Mouse (Mus musculus): ENCODE measurements around the gene Mast4.

Mast4 gene

GRCm38 (mm10) chr13:102989616-102990015 lies 344.7 kb downstream of the Mast4 start:
- no peak for DNase-seq (ENCODE audit: low read depth, low spot score)

GRCm38 (mm10) chr13:102988976-102989375 lies 345.3 kb downstream of the Mast4 start:
- no peak for DNase-seq (ENCODE audit: low read depth, low spot score)

- no peak for DNase-seq (ENCODE audit: low read depth, low spot score)
Observed at GRCm38 (mm10) chr13:102988251-102988895, 345.9 kb downstream of the Mast4 start.

GRCm38 (mm10) chr13:102984550-102984949 lies 349.7 kb downstream of the Mast4 start:
- no peak for DNase-seq (ENCODE audit: low read depth, low spot score)

GRCm38 (mm10) chr13:102973853-102974252 lies 360.4 kb downstream of the Mast4 start:
- DNase-seq (ENCODE audit: low read depth, low spot score): no peak

- no peak for DNase-seq (ENCODE audit: low read depth, low spot score)
Observed at GRCm38 (mm10) chr13:102963471-102963870, 370.8 kb downstream of the Mast4 start.

- DNase-seq (ENCODE audit: low read depth, low spot score): no peak
Observed at GRCm38 (mm10) chr13:102958273-102959270, 375.7 kb downstream of the Mast4 start.

- DNase-seq (ENCODE audit: low read depth, low spot score): no peak
Observed at GRCm38 (mm10) chr13:102957508-102958272, 376.6 kb downstream of the Mast4 start.

- no peak for DNase-seq (ENCODE audit: low read depth, low spot score)
Observed at GRCm38 (mm10) chr13:102955506-102955905, 378.8 kb downstream of the Mast4 start.

GRCm38 (mm10) chr13:102949756-102950155 lies 384.5 kb downstream of the Mast4 start:
- DNase-seq (ENCODE audit: low read depth, low spot score): no peak

- DNase-seq (ENCODE audit: low read depth, low spot score): no peak
Observed at GRCm38 (mm10) chr13:102948966-102949365, 385.3 kb downstream of the Mast4 start.

- no peak for DNase-seq (ENCODE audit: low read depth, low spot score)
Observed at GRCm38 (mm10) chr13:102947546-102947945, 386.8 kb downstream of the Mast4 start.

GRCm38 (mm10) chr13:102946024-102946821 lies 388.1 kb downstream of the Mast4 start:
- DNase-seq (ENCODE audit: low read depth, low spot score): no peak

GRCm38 (mm10) chr13:102945450-102945849 lies 388.8 kb downstream of the Mast4 start:
- no peak for DNase-seq (ENCODE audit: low read depth, low spot score)

GRCm38 (mm10) chr13:102944516-102944915 lies 389.8 kb downstream of the Mast4 start:
- DNase-seq (ENCODE audit: low read depth, low spot score): no peak

- DNase-seq (ENCODE audit: low read depth, low spot score): no peak
Observed at GRCm38 (mm10) chr13:102942557-102942956, 391.7 kb downstream of the Mast4 start.

- no peak for DNase-seq (ENCODE audit: low read depth, low spot score)
Observed at GRCm38 (mm10) chr13:102940476-102940875, 393.8 kb downstream of the Mast4 start.

GRCm38 (mm10) chr13:102936233-102936632 lies 398.1 kb downstream of the Mast4 start:
- DNase-seq (ENCODE audit: low read depth, low spot score): no peak

- no peak for DNase-seq (ENCODE audit: low read depth, low spot score)
Observed at GRCm38 (mm10) chr13:102935788-102936187, 398.5 kb downstream of the Mast4 start.

- no peak for DNase-seq (ENCODE audit: low read depth, low spot score)
Observed at GRCm38 (mm10) chr13:102933702-102934101, 400.6 kb downstream of the Mast4 start.

- DNase-seq (ENCODE audit: low read depth, low spot score): no peak
Observed at GRCm38 (mm10) chr13:102932434-102932833, 401.9 kb downstream of the Mast4 start.

All from retina, postnatal 7 days (tissue).